In the genomic region with DNA sequence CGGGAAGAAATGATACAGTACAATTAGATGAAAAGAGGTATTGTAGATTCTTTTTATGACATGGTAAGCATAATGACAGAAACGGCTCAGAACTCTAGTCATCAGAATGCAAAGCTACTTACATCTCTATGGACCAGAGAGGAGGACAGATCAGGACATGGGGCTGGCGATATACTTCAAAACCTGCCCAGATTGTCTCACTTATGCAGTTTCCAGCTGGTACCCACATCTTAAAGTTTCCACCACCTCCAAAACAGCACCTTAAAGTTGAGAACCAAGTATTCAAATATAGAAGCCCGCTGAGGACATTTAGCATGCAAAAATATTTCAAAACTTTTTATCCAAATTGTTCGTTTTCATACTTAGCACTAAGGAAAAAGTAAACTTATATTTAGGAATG, we compare ENCODE assay signal across 24 mouse cellular contexts.
"Had no signal": no experiment of that assay in that cellular context is flagged by ENCODE, and none has a peak within 500 bp of the region (broad histone marks: within the 10 kb centered on the region; RNA-seq: fewer than 3 reads in every experiment).

No protein-coding gene starts in this region.

- H3K4me3 ChIP-seq: heart, adult 2 months; heart, embryonic 13.5 days; heart, embryonic 15.5 days; hindbrain, embryonic 13.5 days; hindbrain, embryonic 15.5 days; kidney, embryonic 15.5 days; limb, embryonic 13.5 days; limb, embryonic 15.5 days; liver, embryonic 12.5 days had no signal

- H3K4me1 ChIP-seq: heart, embryonic 13.5 days; heart, embryonic 15.5 days; hindbrain, embryonic 13.5 days; hindbrain, embryonic 15.5 days; kidney, embryonic 15.5 days; limb, embryonic 13.5 days; limb, embryonic 15.5 days; liver, embryonic 12.5 days had no signal

- ATAC-seq: hindbrain, postnatal 0 days; intestine, embryonic 16.5 days; liver, embryonic 12.5 days had no signal

- DNase-seq: gastrocnemius, postnatal 14 days; gastrocnemius, postnatal 36 days; heart, adult 11 months; heart, adult 2 months; heart, postnatal 14 days; heart, postnatal 36 days; kidney, adult 11 months; kidney, adult 2 months; kidney, adult 9 months; kidney, postnatal 14 days; kidney, postnatal 36 days; layer of hippocampus, adult 9-11 months; layer of hippocampus, postnatal 36 days; left cerebral cortex, postnatal 4 days had no signal
